Mouse (Mus musculus) E14TG2a.4 (cell line): Measurements from ENCODE around the gene Abraxas2.

Experiments used
- H3K27me3 ChIP-seq: 2 replicates; pipeline ENCODE4 v1.6.1; 2014; ENCODE audit warnings: low read length, control low read depth; ENCODE audit not compliant: insufficient read depth
- H3K36me3 ChIP-seq: 2 replicates; pipeline ENCODE4 v1.6.1; 2014; ENCODE audit warnings: low read length, control low read depth; ENCODE audit not compliant: insufficient read depth
- H3K4me1 ChIP-seq: replicated peaks from 2 replicates; pipeline ENCODE4 v1.6.1; 2014; ENCODE audit warnings: low read depth, low read length, control low read depth
- H3K4me3 ChIP-seq: replicated peaks from 2 replicates; pipeline ENCODE4 v1.5.1; 2014; ENCODE audit warnings: mild to moderate bottlenecking, low read length
- H3K9me3 ChIP-seq: 2 replicates; pipeline ENCODE4 v1.6.1; 2014; ENCODE audit warnings: low read length, control low read depth
- CTCF ChIP-seq: conservative IDR thresholded peaks from 2 replicates; pipeline ENCODE4 v1.5.1; 2014; ENCODE audit warnings: low read length
- NANOG ChIP-seq: IDR thresholded peaks from 2 replicates; pipeline ENCODE4 v1.6.1; 2014; ENCODE audit warnings: borderline replicate concordance, low read length, mixed read lengths
- POU5F1 ChIP-seq: IDR thresholded peaks from 2 replicates; pipeline ENCODE4 v1.6.1; 2014; ENCODE audit warnings: low read length, borderline replicate concordance

The Abraxas2 gene

DNA sequence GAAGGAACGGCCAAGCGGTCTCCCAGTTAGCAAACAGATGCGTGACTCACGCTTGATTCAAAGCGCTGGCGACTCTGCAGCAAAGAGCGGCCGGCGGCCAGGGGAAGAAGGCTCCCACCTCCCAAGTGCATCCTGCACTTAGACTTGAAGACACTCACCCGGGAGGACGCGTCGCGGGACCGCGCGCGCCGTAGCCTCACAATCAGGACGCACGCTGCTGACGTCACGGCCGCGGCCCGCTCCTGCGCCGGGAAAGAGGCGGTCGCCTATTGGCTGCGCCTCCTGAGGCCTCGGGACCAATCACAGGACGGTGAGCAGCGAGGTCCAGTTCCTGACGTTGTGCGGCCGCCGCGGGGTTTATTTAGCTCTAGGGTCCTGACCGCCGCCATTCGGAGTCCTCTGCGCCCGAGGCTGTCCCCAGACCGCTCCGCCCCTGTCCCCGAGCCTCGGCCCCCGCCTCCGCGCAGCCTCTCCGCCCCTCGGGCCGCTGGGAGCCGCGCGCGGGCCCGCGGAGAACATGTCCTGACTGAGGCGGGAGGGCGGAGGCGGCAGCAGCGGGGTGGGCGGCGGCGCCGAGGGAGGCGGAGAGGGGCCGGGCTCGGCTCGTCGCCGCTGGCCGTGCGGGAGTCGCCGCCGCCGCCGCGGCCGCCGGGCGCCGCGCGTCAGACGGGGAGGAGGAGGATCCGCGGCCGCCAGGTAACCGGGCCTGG, 72.0 kb downstream of the Abraxas2 start, which contains the start of gene Zranb1:
Gene Zranb1, plus strand, starts transcription at position 293 of the 710 bp plus-strand sequence.
- H3K4me3 ChIP-seq = peak within 1 kb of the TSS; percentile 92
- H3K4me1 ChIP-seq = peaks cover 14% of the 10 kb centered on the region
- 0 out of 2 replicates have a peak, but pooled peaks cover under 1% of the 10 kb centered on the region for H3K27me3 ChIP-seq
- H3K9me3 ChIP-seq = no peaks in the 10 kb centered on the region
- H3K36me3 ChIP-seq = no peaks in the 10 kb centered on the region
- TF ChIP-seq NANOG = no peak
- no peak for TF ChIP-seq CTCF
- TF ChIP-seq POU5F1 = no peak

DNA sequence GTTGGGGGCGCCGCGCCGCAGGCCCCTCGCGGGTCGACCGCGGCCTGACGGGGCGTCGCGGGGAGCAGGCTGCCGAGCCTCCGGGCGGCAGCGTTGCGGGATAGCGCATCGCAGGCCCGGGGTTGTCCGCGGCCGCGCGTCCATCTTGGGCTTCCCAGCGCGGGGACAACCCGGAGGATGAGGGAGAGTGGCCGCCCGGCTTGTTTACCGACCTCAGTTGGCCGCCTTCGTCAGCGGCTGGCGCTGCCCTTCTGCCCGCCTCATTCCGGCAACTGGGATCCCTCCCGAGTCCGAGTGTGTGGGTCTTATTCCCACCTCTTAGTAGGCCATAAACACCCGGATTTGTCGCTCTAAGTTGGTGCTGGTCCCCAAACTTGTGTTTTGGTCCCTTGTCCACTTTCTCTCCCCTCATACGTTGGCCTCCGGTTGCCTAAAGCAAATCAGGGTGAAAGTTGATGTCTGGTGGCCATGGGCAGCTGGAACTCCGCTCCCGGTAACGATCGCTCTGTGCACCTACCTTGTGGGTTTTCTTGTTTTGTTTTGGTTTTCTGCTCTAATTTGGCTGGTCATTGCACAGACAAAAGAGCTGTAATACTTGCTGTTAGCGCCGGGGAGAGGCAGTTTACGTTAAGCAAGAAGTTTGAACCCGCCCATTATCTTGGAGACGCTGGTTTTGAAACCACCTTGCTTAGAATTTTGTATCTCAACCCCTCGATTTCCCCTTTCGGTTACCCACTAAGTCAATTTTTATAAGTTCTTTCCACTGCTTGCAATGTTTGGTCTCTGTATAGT, 72.7 kb downstream of the Abraxas2 start:
- TF ChIP-seq NANOG (no peak), POU5F1 (no peak), CTCF (no peak)
- Histone ChIP-seq H3K27me3 (no peaks in the 10 kb centered on the region), H3K4me3 (peak overlapping the region; percentile 92), H3K36me3 (no peaks in the 10 kb centered on the region), H3K9me3 (no peaks in the 10 kb centered on the region), H3K4me1 (peaks cover 14% of the 10 kb centered on the region)

DNA sequence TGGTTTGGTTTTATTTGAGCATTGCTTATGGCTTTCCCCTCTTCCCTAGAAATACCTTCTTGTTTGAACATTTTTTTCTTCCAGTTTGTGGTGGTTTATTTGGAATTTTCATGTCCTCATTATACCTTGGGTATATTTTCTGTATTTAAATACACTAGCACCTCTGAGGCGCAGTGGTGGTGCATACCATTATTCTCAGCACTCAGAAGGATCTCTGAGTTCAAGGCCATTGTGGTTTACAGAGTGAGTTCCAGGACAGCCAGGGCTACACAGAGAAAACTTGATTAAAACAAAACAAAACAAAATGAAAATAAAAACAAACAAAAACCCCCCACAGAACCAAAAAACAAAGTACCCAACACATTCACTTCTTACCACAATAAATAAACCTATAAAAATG, 74.3 kb downstream of the Abraxas2 start:
- H3K4me3 ChIP-seq = no peak overlapping the region
- no peaks in the 10 kb centered on the region for H3K36me3 ChIP-seq
- TF ChIP-seq NANOG (no peak), CTCF (no peak), POU5F1 (no peak)
- H3K27me3 ChIP-seq = no peaks in the 10 kb centered on the region
- no peaks in the 10 kb centered on the region for H3K9me3 ChIP-seq
- H3K4me1 ChIP-seq = peaks cover 14% of the 10 kb centered on the region
